Mouse (Mus musculus) stomach, postnatal 0 days (tissue): ENCODE results near the gene Unc50.

Source experiments
- CTCF ChIP-seq: IDR thresholded peaks from 2 replicates; pipeline ENCODE4 v1.5.1; 2016; ENCODE audit warnings: antibody characterized with exemption, low read depth, mild to moderate bottlenecking, moderate library complexity
- EP300 ChIP-seq: optimal IDR thresholded peaks from 2 replicates; pipeline ENCODE3; 2016; ENCODE audit warnings: antibody characterized with exemption

DNA sequence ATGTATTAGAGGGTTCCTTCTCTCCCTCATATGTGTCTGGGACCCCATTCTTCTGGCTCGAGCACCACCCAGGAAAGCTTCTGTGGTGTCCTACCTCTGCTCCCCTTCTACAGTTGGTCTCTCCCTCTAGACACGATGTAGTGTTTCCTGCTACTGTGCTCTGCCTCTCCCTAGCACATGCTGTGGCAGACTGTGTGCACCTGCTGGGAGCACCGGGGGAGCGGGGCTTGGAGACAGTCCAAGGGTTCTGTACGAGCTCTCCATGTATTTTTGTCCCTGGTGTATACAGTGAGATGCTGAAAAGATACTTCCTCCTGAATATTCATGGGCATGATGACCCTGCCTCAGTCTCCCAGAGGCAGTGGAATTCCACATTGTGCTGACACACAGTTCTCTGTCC, 36.8 kb upstream of the Unc50 start:
- TF ChIP-seq CTCF (no peak), EP300 (no peak)
